28 mouse cellular contexts compared by ENCODE assay signal in genomic region chr2:119999731-120000130, GRCm38 (mm10).
"Had no signal": no experiment of that assay in that cellular context is flagged by ENCODE, and none has a peak within 500 bp of the region (broad histone marks: within the 10 kb centered on the region; RNA-seq: fewer than 3 reads in every experiment).

No protein-coding gene starts in this region.

- H3K9me3 ChIP-seq: embryonic facial prominence, embryonic 10.5 days; embryonic facial prominence, embryonic 12.5 days; embryonic facial prominence, embryonic 13.5 days; embryonic facial prominence, embryonic 15.5 days; forebrain, embryonic 10.5 days; forebrain, embryonic 12.5 days; forebrain, embryonic 13.5 days; forebrain, embryonic 15.5 days had no signal

- DNase-seq: cerebellum, adult 2 months; cerebellum, adult 8-10 months; cerebellum, adult 9-10 months; cerebellum, adult 9-11 months; cerebellum, postnatal 10 days; cerebellum, postnatal 14 days; cerebellum, postnatal 25 days; cerebellum, postnatal 36 days; embryo, embryonic 11 days; forebrain, postnatal 0 days; gastrocnemius, adult 2 months; gastrocnemius, postnatal 10 days; gastrocnemius, postnatal 14 days; gastrocnemius, postnatal 25 days; gastrocnemius, postnatal 36 days; heart, adult 11 months; heart, adult 18-20 months had no signal

- H3K27me3 ChIP-seq: embryonic facial prominence, embryonic 12.5 days; embryonic facial prominence, embryonic 13.5 days; embryonic facial prominence, embryonic 15.5 days; forebrain, embryonic 12.5 days; forebrain, embryonic 13.5 days; forebrain, embryonic 15.5 days had no signal

- ATAC-seq: forebrain, embryonic 13.5 days; forebrain, embryonic 14.5 days; forebrain, embryonic 15.5 days; forebrain, embryonic 16.5 days; forebrain, postnatal 0 days had no signal

- H3K4me1 ChIP-seq: forebrain, embryonic 12.5 days; forebrain, embryonic 13.5 days; forebrain, embryonic 15.5 days had no signal

- H3K9ac ChIP-seq: embryonic facial prominence, embryonic 12.5 days; embryonic facial prominence, embryonic 13.5 days; embryonic facial prominence, embryonic 15.5 days; forebrain, embryonic 12.5 days; forebrain, embryonic 13.5 days; forebrain, embryonic 15.5 days; forebrain, postnatal 0 days had no signal

- H3K4me2 ChIP-seq: embryonic facial prominence, embryonic 12.5 days; embryonic facial prominence, embryonic 13.5 days; embryonic facial prominence, embryonic 15.5 days; forebrain, embryonic 12.5 days; forebrain, embryonic 13.5 days; forebrain, embryonic 15.5 days had no signal

- H3K4me3 ChIP-seq: embryonic facial prominence, embryonic 10.5 days; embryonic facial prominence, embryonic 12.5 days; embryonic facial prominence, embryonic 13.5 days; embryonic facial prominence, embryonic 15.5 days; erythroblast, embryonic 14.5 days; forebrain, embryonic 10.5 days; forebrain, embryonic 12.5 days; forebrain, embryonic 13.5 days; forebrain, embryonic 15.5 days; gastrocnemius, adult 2 months had no signal

- H3K27ac ChIP-seq: embryonic facial prominence, embryonic 10.5 days; embryonic facial prominence, embryonic 12.5 days; embryonic facial prominence, embryonic 13.5 days; embryonic facial prominence, embryonic 15.5 days; forebrain, embryonic 10.5 days; forebrain, embryonic 12.5 days; forebrain, embryonic 13.5 days; forebrain, embryonic 15.5 days; gastrocnemius, adult 2 months had no signal
